Mouse (Mus musculus): ENCODE measurements around the gene Ggt1. TPM values are rescaled to one million over a fixed set of nuclear protein-coding genes. Genes with fewer than 3 reads are reported as not detected.

Ggt1 gene
- polyA plus RNA-seq, 1 experiment, result 3.8 TPM

- Histone ChIP-seq H3K4me3 (ENCODE audit: insufficient read depth, low read length) (no peak overlapping the region), H3K4me1 (ENCODE audit: control insufficient read depth, insufficient read depth, low read length) (peaks cover 1% of the 10 kb centered on the region; the same call in 1 of the 2 replicates), H3K27ac (ENCODE audit: insufficient read depth, low read length) (no peak overlapping the region)
- no peak for TF ChIP-seq POLR2A (IDR thresholded peaks at IDR 0.05; ENCODE audit: extremely low read depth, insufficient read depth, low read length)
Measured at GRCm38 (mm10) chr10:75536123-75536522, 25.3 kb upstream of the Ggt1 start.

DNA sequence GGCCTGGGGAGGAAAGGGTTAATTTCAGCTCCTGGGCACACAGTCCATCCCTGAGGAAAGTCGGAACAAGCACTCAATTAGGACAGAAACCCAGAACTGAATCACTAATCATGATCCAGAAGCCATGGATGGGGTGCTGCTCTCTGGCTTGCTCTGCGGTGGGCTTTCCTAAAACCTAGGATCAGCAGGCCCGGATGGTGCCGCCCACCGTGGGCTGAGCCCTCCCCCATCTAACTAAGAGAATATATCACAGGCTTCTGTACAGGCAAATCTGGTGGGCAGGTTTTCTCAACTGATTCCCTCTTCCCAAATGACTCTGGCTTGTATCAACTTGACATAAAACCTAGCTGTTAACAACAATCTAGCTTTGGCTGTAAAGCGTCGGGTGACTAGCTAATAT lies 13.5 kb upstream of the Ggt1 start:
- TF ChIP-seq POLR2A (IDR thresholded peaks at IDR 0.05; ENCODE audit: extremely low read depth, insufficient read depth, low read length) (no peak), CTCF (IDR thresholded peaks at IDR 0.05; ENCODE audit: extremely low read depth, insufficient read depth, low read length) (no peak)
- Histone ChIP-seq H3K27ac (ENCODE audit: insufficient read depth, low read length) (no peak overlapping the region), H3K4me3 (ENCODE audit: insufficient read depth, low read length) (no peak overlapping the region)

DNA sequence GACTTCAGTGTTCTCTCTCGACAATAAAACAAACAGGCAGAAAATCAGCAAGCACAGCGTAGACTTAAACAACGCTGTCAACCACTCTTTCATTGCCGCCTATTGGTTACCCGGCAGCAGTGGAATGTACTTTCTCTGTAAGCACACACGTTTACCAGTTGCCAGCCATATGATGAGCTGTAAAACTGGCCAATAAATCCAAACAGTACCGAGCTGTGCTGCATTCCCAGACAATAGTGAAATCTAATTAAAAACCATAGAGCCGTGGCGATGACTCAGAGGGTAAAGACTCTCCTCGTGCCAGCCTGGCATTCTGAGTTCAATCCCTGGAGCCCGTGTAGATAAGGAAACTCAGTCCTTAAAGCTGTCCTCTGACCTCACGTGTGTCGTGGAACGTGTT lies 12.9 kb upstream of the Ggt1 start:
- Histone ChIP-seq H3K4me3 (ENCODE audit: insufficient read depth, low read length) (no peak overlapping the region), H3K27ac (ENCODE audit: insufficient read depth, low read length) (no peak overlapping the region), H3K4me1 (ENCODE audit: control insufficient read depth, insufficient read depth, low read length) (no peaks in the 10 kb centered on the region; the same call in 1 of the 2 replicates)
- no peak for TF ChIP-seq POLR2A (IDR thresholded peaks at IDR 0.05; ENCODE audit: extremely low read depth, insufficient read depth, low read length)
- no peak for TF ChIP-seq CTCF (IDR thresholded peaks at IDR 0.05; ENCODE audit: extremely low read depth, insufficient read depth, low read length)

More for the DNA sequence above, 13.5 kb upstream of the Ggt1 start:
- H3K4me1 ChIP-seq (ENCODE audit: control insufficient read depth, insufficient read depth, low read length), result no peaks in the 10 kb centered on the region; the same call in 1 of the 2 replicates

DNA sequence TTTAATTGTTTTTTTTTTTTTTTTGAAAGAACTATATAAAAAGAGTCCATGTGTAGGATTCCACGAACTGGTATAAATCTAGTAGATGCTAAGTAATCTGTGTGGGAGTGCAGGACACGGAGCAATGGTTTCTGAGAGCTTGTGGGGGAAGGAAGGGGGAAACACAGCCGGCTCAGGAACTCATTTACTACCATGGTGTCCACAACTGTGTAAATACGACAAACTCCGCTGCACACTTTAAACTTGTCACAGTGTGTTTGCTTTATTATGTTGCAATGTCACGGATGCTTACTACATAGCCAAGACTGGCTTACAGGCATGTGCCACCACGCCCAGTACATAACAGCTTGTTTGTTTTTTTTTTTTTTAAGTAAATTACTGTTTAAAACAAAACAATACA lies 11.5 kb upstream of the Ggt1 start:
- Histone ChIP-seq H3K4me1 (ENCODE audit: control insufficient read depth, insufficient read depth, low read length) (no peaks in the 10 kb centered on the region; the same call in 1 of the 2 replicates), H3K27ac (ENCODE audit: insufficient read depth, low read length) (no peak overlapping the region), H3K4me3 (ENCODE audit: insufficient read depth, low read length) (no peak overlapping the region)
- TF ChIP-seq POLR2A (IDR thresholded peaks at IDR 0.05; ENCODE audit: extremely low read depth, insufficient read depth, low read length) (no peak), CTCF (IDR thresholded peaks at IDR 0.05; ENCODE audit: extremely low read depth, insufficient read depth, low read length) (no peak)

- no peak for TF ChIP-seq CTCF (IDR thresholded peaks at IDR 0.05; ENCODE audit: extremely low read depth, insufficient read depth, low read length)
- no peak for TF ChIP-seq POLR2A (IDR thresholded peaks at IDR 0.05; ENCODE audit: extremely low read depth, insufficient read depth, low read length)
- H3K27ac ChIP-seq (ENCODE audit: insufficient read depth, low read length), result no peak overlapping the region
- no peaks in the 10 kb centered on the region; the same call in 1 of the 2 replicates for H3K4me1 ChIP-seq (ENCODE audit: control insufficient read depth, insufficient read depth, low read length)
- H3K4me3 ChIP-seq (ENCODE audit: insufficient read depth, low read length), result no peak overlapping the region
Measured at GRCm38 (mm10) chr10:75551175-75551574, 10.2 kb upstream of the Ggt1 start.

GRCm38 (mm10) chr10:75552106-75552505 lies 9.3 kb upstream of the Ggt1 start:
- Histone ChIP-seq H3K27ac (ENCODE audit: insufficient read depth, low read length) (no peak overlapping the region), H3K4me1 (ENCODE audit: control insufficient read depth, insufficient read depth, low read length) (no peaks in the 10 kb centered on the region; the same call in 1 of the 2 replicates), H3K4me3 (ENCODE audit: insufficient read depth, low read length) (no peak overlapping the region)
- TF ChIP-seq CTCF (IDR thresholded peaks at IDR 0.05; ENCODE audit: extremely low read depth, insufficient read depth, low read length), result no peak
- TF ChIP-seq POLR2A (IDR thresholded peaks at IDR 0.05; ENCODE audit: extremely low read depth, insufficient read depth, low read length), result no peak

DNA sequence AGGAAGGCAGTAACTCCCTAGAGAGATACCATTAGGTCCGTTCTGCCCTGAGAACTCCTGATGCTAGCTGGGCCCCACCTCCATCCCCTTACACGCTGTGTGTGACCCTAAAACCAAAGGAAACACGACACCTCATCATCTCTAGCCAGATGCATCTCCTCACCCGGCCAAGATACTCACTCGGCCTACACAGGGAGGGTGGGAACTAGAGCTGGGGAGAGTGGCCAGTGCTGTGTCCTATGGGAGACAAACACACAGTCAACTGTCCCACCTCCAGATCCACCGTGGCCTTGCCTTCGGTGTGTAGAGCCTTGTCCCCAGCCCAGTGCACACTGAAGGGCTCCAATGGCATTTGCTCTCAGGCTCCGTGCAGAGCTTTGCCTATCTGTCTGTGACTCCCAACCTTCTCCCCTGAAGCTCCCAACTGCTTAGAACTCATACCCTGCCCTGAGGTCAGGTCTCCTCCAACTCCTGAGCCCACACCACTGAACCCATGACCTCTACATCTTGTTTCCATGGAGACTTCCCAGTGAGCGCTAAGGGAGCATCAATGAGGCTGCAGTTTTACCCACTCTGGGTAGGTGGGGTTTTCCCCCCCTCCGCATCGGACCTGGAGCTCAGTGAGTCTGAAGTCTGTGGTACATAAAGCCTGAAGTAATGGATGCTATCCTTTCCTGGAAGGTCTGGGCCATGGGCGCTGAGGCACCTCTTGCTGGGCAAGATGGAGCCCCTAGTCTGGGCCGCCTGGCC lies 8.5 kb upstream of the Ggt1 start:
- TF ChIP-seq CTCF (IDR thresholded peaks at IDR 0.05; ENCODE audit: extremely low read depth, insufficient read depth, low read length) (no peak), POLR2A (IDR thresholded peaks at IDR 0.05; ENCODE audit: extremely low read depth, insufficient read depth, low read length) (no peak)
- H3K4me1 ChIP-seq (ENCODE audit: control insufficient read depth, insufficient read depth, low read length), result no peaks in the 10 kb centered on the region; the same call in 1 of the 2 replicates
- no peak overlapping the region for H3K27ac ChIP-seq (ENCODE audit: insufficient read depth, low read length)
- H3K4me3 ChIP-seq (ENCODE audit: insufficient read depth, low read length), result no peak overlapping the region

DNA sequence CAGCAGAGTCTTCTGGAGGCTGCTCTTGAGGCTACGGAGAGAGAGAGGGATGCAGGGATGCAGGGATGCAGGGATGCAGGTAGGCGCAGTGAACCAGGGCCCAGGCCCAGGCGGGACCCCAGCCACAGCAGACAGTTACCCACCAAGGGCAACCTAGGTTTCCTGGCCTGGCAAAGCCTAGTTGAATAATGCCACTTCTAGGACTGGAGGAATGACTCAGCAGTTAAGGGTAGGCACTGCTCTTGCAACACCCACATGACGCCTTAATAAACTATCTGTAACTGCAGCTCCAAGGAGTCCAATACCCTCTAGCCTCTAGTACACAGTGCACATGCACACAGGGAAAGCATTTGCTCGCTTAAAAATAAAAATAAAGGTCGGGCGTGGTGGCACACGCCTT lies 7.3 kb upstream of the Ggt1 start:
- H3K4me3 ChIP-seq (ENCODE audit: insufficient read depth, low read length), result no peak overlapping the region
- H3K4me1 ChIP-seq (ENCODE audit: control insufficient read depth, insufficient read depth, low read length), result peaks cover under 1% of the 10 kb centered on the region; the same call in 1 of the 2 replicates
- H3K27ac ChIP-seq (ENCODE audit: insufficient read depth, low read length), result no peak overlapping the region
- no peak for TF ChIP-seq POLR2A (IDR thresholded peaks at IDR 0.05; ENCODE audit: extremely low read depth, insufficient read depth, low read length)

DNA sequence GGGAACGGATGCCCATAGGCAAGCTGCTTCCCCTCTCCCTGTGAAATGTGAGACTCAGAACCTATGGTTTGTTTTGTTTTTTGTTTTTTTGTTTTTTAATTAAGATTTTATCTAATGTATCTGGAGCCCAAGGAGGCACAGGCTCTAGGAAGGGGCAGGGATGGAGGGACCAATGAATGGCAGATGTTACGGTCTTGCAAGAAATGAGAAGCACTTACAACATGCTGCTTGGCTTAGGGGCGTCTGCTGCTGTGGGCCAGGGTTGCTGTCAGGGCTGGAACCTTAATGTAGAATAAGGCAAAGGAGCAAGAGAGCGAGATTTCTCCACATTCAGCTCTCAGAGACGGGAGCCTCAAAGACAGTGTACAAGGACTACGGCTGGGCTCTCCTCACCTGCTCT lies 5.8 kb upstream of the Ggt1 start:
- Histone ChIP-seq H3K4me1 (ENCODE audit: control insufficient read depth, insufficient read depth, low read length) (0 out of 2 replicates have a peak, but pooled peaks cover 3% of the 10 kb centered on the region), H3K27ac (ENCODE audit: insufficient read depth, low read length) (no peak overlapping the region)
- TF ChIP-seq POLR2A (IDR thresholded peaks at IDR 0.05; ENCODE audit: extremely low read depth, insufficient read depth, low read length), result no peak
- TF ChIP-seq CTCF (IDR thresholded peaks at IDR 0.05; ENCODE audit: extremely low read depth, insufficient read depth, low read length), result no peak

DNA sequence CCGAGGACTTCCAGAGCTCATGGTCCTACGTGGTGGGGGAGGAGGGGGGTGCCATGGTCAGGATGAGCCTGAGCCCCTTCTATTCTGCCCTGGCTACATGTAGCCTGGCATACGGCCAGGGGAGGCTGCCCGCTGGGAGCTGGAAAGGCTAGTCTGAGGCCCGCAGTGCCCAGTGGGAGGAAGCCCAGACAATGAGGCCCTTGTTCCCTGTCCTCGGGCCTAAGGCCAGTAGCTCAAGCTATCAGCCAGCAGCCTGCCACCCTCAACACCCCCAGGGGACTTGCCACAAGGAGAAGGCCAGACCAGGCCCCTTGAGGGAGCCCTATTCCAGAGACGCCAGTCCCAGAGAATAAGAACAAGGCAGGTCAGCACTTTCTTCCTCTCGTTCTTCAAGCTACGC lies 5.4 kb upstream of the Ggt1 start:
- Histone ChIP-seq H3K27ac (ENCODE audit: insufficient read depth, low read length) (peak overlapping the region; percentile 62; the same call in 1 of the 2 replicates), H3K4me1 (ENCODE audit: control insufficient read depth, insufficient read depth, low read length) (0 out of 2 replicates have a peak, but pooled peaks cover 3% of the 10 kb centered on the region), H3K4me3 (ENCODE audit: insufficient read depth, low read length) (no peak overlapping the region)
- TF ChIP-seq POLR2A (IDR thresholded peaks at IDR 0.05; ENCODE audit: extremely low read depth, insufficient read depth, low read length), result 0 out of 2 replicates have a peak, but pooled peaks have one; percentile 6
- TF ChIP-seq CTCF (IDR thresholded peaks at IDR 0.05; ENCODE audit: extremely low read depth, insufficient read depth, low read length), result no peak

More for the DNA sequence above, 5.8 kb upstream of the Ggt1 start:
- H3K4me3 ChIP-seq (ENCODE audit: insufficient read depth, low read length), result no peak overlapping the region
